Mouse (Mus musculus): ENCODE measurements around the gene Plekhh2.

The Plekhh2 gene

GRCm38 (mm10) chr17:84646477-84646876 is 134.8 kb downstream of the Plekhh2 start:
- peak; percentile 41 for DNase-seq

DNA sequence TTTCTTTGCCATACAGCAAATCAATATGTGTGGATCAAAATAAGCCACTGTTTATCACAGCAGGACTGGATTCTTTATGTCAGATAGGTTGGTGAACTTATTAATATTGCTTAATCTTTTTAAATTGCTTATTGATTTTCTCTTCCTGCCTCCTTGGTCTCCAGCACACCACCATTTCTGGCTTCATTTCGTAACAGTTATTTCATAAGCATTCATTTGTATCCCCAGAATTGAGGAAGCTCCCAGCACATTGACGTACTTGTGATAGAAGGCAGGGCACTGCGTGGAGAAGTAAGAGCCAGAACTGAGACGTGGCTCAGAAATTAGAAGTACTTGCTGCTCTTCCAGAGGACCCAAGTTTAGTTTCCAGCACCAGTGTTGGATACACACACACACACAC is 135.9 kb downstream of the Plekhh2 start:
- no peak for DNase-seq

GRCm38 (mm10) chr17:84650302-84651017 is 138.8 kb downstream of the Plekhh2 start:
- DNase-seq, result no peak

DNA sequence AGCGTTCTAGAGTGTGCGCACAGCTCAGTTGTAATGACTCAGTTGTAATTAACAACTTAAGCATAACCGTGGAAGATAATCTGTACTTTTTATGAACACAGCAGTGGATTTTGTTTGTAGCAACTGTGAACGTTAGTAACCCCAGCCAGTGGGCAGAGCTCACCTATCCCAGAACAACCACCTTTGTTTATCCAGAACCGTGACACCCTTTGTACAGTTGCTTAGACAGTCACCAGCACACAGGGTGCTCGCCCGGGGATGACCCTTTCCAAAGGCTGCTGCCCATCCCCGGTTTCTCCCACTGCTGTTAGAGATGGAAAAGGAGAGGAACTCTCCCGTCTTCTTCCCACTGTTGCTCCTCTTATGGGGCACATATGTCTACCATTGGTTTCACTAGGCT is 141.8 kb downstream of the Plekhh2 start:
- DNase-seq, result no peak

DNA sequence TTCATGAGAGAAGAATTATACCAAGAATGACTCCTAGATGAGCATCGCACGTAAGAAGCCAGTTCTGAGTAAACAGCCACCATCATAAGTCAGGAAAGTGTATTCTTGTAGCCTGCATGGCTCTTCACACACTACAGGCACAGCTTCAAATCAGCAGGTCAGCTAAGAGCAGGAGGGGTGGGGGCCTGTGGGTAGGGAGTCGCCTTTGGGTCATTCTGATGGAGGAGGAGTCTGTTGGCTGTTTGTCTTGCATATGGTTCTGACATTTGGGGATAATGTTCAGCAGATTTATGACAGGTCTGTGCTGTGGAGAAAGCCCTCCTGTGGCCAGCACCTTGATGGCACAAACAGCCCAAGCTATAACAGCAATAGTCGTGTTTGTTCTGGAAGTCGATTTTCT is 144.5 kb downstream of the Plekhh2 start:
- no peak for DNase-seq

DNA sequence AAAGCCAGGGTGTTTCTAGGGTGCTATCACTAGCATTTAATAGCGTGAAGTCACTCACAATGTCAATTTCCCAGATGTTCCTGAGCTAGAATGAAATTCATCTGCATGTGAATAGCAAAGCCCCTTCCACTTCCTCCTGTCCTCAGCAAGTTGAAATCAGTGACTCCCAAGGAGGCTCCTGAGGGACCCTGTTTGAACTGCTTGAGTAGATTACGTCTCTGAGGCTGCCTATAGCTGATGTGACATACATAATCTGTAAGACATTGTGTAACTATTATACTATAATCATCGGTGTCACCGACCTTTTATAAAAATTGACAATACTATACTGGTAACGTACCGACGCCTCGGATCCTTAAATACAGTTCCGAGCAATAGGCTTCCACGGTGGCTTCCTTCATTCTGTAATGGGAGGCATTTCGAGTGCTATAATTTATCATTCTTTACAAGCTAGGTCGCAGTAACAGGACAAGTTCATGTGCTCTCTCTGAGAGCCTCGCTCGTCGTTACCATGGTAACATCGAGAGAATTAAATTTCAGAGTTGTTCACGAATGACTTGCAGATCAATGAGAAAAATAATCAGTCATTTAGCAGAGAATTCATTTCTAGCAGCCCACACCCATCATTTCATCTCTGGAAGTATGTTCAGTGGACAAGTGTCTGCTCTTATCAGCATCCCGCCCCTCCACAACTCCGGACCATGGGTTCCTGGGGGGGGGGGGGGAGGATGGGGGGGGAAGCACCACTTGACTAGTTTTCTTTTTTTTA is 145.1 kb downstream of the Plekhh2 start:
- no peak for DNase-seq

- DNase-seq, result no peak
Measured at GRCm38 (mm10) chr17:84657422-84657732, 145.7 kb downstream of the Plekhh2 start.

DNA sequence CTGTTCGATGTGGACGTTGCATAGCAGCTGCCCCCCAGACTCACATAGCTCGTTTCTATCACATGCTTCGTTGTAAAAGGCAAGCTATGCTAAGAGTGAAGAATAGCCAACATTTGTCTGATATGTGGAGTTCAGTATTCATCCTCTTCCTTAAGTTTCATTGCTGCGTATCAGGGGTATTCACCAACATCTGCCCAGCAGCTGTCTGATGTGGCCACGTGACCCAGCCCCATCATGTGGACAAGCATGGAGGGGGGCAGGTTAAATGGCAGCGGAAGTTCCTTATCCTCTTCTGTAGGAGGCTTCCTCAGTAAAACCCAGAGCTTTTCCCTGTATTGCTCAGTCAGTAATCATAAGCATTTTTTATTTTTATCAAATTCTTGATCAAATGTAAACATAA is 146.1 kb downstream of the Plekhh2 start:
- no peak for DNase-seq

DNA sequence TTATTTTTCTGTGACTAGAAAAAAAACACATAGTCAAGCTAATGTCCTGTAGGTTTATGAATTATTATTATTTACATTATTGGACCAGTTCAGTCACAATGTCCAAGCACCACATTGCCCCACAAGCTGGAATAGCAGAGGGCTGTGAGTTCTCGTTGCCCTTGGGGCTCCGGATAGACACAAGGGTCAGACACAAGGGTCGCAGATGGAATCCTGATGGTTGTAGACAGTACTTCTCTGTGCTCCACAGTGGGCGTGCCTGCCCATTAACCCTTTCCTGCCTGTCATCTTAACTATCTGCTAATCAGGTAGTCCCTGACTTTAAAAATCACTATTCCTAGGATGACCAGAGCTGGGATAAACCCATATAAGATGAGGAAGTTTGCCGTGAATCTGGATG is 146.5 kb downstream of the Plekhh2 start:
- no peak for DNase-seq

DNA sequence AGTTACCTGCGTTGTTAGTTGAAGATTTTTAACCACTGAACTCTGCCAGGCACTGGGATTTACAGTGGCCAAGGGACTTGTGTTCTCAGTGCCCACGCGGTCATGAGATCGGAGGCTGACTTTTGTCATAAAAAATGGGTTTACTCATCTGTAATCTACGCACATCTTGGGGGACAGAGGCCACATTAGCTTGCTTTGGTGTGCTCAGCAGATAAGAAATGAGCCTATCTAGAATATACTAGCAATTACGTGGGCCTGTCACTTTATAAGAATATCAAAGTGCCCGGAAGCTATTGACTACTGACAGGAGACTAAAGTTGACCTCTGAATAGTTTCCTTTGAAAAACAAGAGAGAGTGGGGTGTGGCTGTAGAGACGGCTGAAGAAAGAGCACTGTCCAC is 147.3 kb downstream of the Plekhh2 start:
- DNase-seq, result no peak

- DNase-seq, result no peak
Measured at GRCm38 (mm10) chr17:84665053-84665452, 153.4 kb downstream of the Plekhh2 start.

GRCm38 (mm10) chr17:84665691-84666090 is 154.0 kb downstream of the Plekhh2 start:
- DNase-seq, result no peak

DNA sequence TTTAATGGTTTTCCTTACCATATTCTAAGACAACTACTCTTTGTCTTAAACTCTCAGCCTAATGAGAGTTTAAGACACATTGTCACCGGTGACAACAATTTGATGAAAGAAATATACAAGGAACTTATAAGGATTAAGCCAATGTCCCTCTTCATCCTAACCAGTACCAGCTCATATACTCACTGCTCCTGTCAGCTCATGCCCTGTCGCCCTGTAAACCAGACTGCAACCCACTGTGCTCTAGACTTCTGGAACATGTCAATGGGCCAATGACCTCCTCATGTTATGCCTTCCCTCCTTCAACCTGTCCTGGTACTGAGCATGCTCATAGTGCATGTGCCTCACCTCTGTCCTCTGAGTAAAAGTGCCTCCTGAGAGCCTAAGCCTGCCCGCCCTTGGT is 156.2 kb downstream of the Plekhh2 start:
- no peak for DNase-seq
